In the genomic region with DNA sequence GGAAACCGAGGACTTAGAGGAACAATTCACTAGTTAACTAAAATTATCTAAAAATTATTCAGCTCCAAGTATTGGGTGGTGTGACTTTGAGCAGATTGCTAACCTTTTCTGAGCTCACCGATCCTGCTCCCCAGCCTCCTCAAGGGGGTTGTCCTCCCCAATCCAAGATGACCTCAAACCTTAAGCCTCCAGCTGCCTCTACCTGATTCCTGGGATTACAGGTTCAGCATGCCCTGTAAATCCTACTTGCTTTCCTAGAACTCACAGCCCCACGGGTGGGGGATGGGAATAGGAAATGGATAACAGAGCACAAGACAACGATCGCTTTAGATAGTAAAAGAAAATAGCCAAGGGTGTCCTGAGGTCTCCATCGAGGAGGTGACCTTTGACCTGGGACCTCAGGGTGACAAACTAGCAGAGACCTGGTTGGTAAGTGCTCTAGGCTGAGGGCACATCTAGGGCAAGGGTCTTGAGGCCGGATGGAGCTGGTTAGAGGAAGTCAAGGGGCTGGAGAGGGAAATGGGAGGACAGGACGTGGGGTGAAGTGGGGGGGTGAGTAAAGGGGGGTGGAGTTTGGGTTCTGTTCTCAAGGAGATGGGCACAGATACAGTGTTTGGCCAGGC, we compare ENCODE assay signal across 9 mouse cellular contexts. TPM values are rescaled to one million over a fixed set of nuclear protein-coding genes. Genes with fewer than 3 reads are reported as not detected.
DNase-seq lines count a peak whose midpoint lies in the region; ATAC-seq and TF ChIP-seq lines count a peak whose summit lies in the region.
"Had no signal": no experiment of that assay in that cellular context is flagged by ENCODE, and none has a peak within 500 bp of the region (broad histone marks: within the 10 kb centered on the region; RNA-seq: fewer than 3 reads in every experiment).

No protein-coding gene starts in this region.

- intact Hi-C loops in gastrocnemius, postnatal 14 days (cut with DNase I; ENCODE audit: low total_unique reads), result no loop called here

- H3K79me2 ChIP-seq in liver, adult 2 months (ENCODE audit: control insufficient read depth, insufficient read depth, low read length), result no peaks in the 10 kb centered on the region

- H3K4me3 ChIP-seq in liver, adult 2 months (ENCODE audit: insufficient read depth, low read depth, low read length), result no peak overlapping the region
- no peak overlapping the region for H3K4me3 ChIP-seq in kidney, embryonic 16.5 days (ENCODE audit: low read length)
- no peak overlapping the region for H3K4me3 ChIP-seq in neural tube, embryonic 13.5 days
- H3K4me3 ChIP-seq: erythroblast, embryonic 14.5 days had no signal

- H3K27me3 ChIP-seq in liver, adult 2 months (ENCODE audit: control insufficient read depth, insufficient read depth, low read length), result no peaks in the 10 kb centered on the region
- no peaks in the 10 kb centered on the region for H3K27me3 ChIP-seq in kidney, embryonic 16.5 days (ENCODE audit: insufficient read depth, low read length)
- no peaks in the 10 kb centered on the region for H3K27me3 ChIP-seq in neural tube, embryonic 13.5 days

- H3K4me1 ChIP-seq in liver, adult 2 months (ENCODE audit: control insufficient read depth, insufficient read depth, low read length), result peaks cover 14% of the 10 kb centered on the region
- peaks cover 64% of the 10 kb centered on the region for H3K4me1 ChIP-seq in kidney, embryonic 16.5 days (ENCODE audit: insufficient read depth, low read length)
- H3K4me1 ChIP-seq in neural tube, embryonic 13.5 days (replicated peaks), result peaks cover 35% of the 10 kb centered on the region

- TF ChIP-seq POLR2A in liver, adult 2 months (IDR thresholded peaks at IDR 0.05; ENCODE audit: extremely low read depth, insufficient read depth, low read length), result no peak

- H3K4me2 ChIP-seq in kidney, embryonic 16.5 days (replicated peaks; ENCODE audit: low read depth, low read length), result no peak overlapping the region
- no peak overlapping the region for H3K4me2 ChIP-seq in neural tube, embryonic 13.5 days

- WGBS in liver, adult 2 months, result 28% methylated on average over 8 of the region's 8 CpGs
- WGBS in kidney, embryonic 16.5 days, result 29% methylated on average over 8 of the region's 8 CpGs
- WGBS in neural tube, embryonic 13.5 days, result 61% methylated on average over 8 of the region's 8 CpGs

- no peak overlapping the region for H3K9ac ChIP-seq in liver, adult 2 months (ENCODE audit: low read depth, low read length)
- H3K9ac ChIP-seq in kidney, embryonic 16.5 days (replicated peaks; ENCODE audit: low read length), result peak overlapping the region; percentile 42
- H3K9ac ChIP-seq in neural tube, embryonic 13.5 days, result peak overlapping the region; percentile 41; the same call in 1 of the 2 replicates

- TF ChIP-seq CTCF in liver, adult 2 months (IDR thresholded peaks at IDR 0.05; ENCODE audit: low read depth, low read length), result no peak

- H3K9me3 ChIP-seq in kidney, embryonic 16.5 days (ENCODE audit: low read length), result no peaks in the 10 kb centered on the region
- H3K9me3 ChIP-seq in neural tube, embryonic 13.5 days, result no peaks in the 10 kb centered on the region

- peak overlapping the region; percentile 39 for H3K27ac ChIP-seq in liver, adult 2 months (replicated peaks; ENCODE audit: insufficient read depth, low read depth, low read length)
- peak overlapping the region; percentile 54 for H3K27ac ChIP-seq in kidney, embryonic 16.5 days (ENCODE audit: low read length)
- H3K27ac ChIP-seq in neural tube, embryonic 13.5 days (replicated peaks), result peak overlapping the region; percentile 54; the same call in 1 of the 2 replicates

- no peak; the same call in 1 of the 2 replicates for ATAC-seq in kidney, embryonic 16.5 days (ENCODE audit: low FRiP score, low TSS enrichment)
- ATAC-seq in neural tube, embryonic 13.5 days (ENCODE audit: low read depth), result 0 out of 2 replicates have a peak, but pooled peaks have one; percentile 4

- DNase-seq in liver, adult 2 months (ENCODE audit: extremely low read depth, low read depth, low spot score), result no peak
- DNase-seq in liver, result no peak
- peak; percentile 42 for DNase-seq in forelimb bud, embryonic 11.5 days (ENCODE audit: low read depth, low spot score)
- DNase-seq in cerebellum, adult 9-11 months, result no peak
- DNase-seq in gastrocnemius, postnatal 14 days, result no peak
- no peak for DNase-seq in frontal cortex, postnatal 36 days (ENCODE audit: low spot score in 2 of 2)

- H3K36me3 ChIP-seq in liver, adult 2 months (ENCODE audit: control insufficient read depth, insufficient read depth, low read length), result no peaks in the 10 kb centered on the region
- no peaks in the 10 kb centered on the region for H3K36me3 ChIP-seq in kidney, embryonic 16.5 days (ENCODE audit: insufficient read depth, low read length)
- no peaks in the 10 kb centered on the region for H3K36me3 ChIP-seq in neural tube, embryonic 13.5 days

RNA-seq across cellular contexts. Expression of a gene that starts 6.9 kb away (rescaled TPM):
- total RNA-seq in liver, adult 2 months (2014; rRNA removed), result 16.4 and 33.0 TPM in 2 replicates
- 19.2 and 33.0 TPM in 2 replicates for polyA plus RNA-seq in liver, adult 2 months (2012; rRNA removed)
- 139 and 151 TPM in 2 replicates for polyA plus RNA-seq in kidney, embryonic 16.5 days (2015; fragmentation: Nextera tagmentation; extraction: Ambion mirVana)
- 63.6 and 68.2 TPM in 2 replicates for polyA plus RNA-seq in neural tube, embryonic 13.5 days (2015; fragmentation: Nextera tagmentation; extraction: Ambion mirVana)
- 10 to 100 TPM; 12.5 to 17.3 TPM for total RNA-seq in gastrocnemius, postnatal 14 days (2021)

RNA-seq across cellular contexts. Expression of a gene that starts 24.8 kb away (rescaled TPM):
- not detected in 2 replicates for total RNA-seq in liver, adult 2 months (2014; rRNA removed)
- polyA plus RNA-seq in liver, adult 2 months (2012; rRNA removed), result 0.22 and 0.31 TPM in 2 replicates
- polyA plus RNA-seq in kidney, embryonic 16.5 days (2015; fragmentation: Nextera tagmentation; extraction: Ambion mirVana), result 19.6 and 22.1 TPM in 2 replicates
- 4.5 and 4.7 TPM in 2 replicates for polyA plus RNA-seq in neural tube, embryonic 13.5 days (2015; fragmentation: Nextera tagmentation; extraction: Ambion mirVana)
- 1 to 10 TPM; 5.9 to 6.0 TPM for total RNA-seq in gastrocnemius, postnatal 14 days (2021)
- polyA plus RNA-seq: erythroblast, embryonic 14.5 days had no signal

RNA-seq across cellular contexts. Expression of a gene that starts 42.3 kb away (rescaled TPM):
- 7.2 and 8.9 TPM in 2 replicates for total RNA-seq in liver, adult 2 months (2014; rRNA removed)
- 2.4 and 3.8 TPM in 2 replicates for polyA plus RNA-seq in liver, adult 2 months (2012; rRNA removed)
- polyA plus RNA-seq in kidney, embryonic 16.5 days (2015; fragmentation: Nextera tagmentation; extraction: Ambion mirVana), result 27.6 and 28.0 TPM in 2 replicates
- 45.5 TPM in 2 replicates for polyA plus RNA-seq in neural tube, embryonic 13.5 days (2015; fragmentation: Nextera tagmentation; extraction: Ambion mirVana)
- total RNA-seq in gastrocnemius, postnatal 14 days (2021), result 10 to 100 TPM; 11.9 to 13.8 TPM

RNA-seq across cellular contexts. Expression of a gene that starts 59.9 kb away (rescaled TPM):
- total RNA-seq in liver, adult 2 months (2014; rRNA removed), result 65.5 and 86.1 TPM in 2 replicates
- polyA plus RNA-seq in liver, adult 2 months (2012; rRNA removed), result 117 and 148 TPM in 2 replicates
- 158 and 159 TPM in 2 replicates for polyA plus RNA-seq in kidney, embryonic 16.5 days (2015; fragmentation: Nextera tagmentation; extraction: Ambion mirVana)
- 149 and 155 TPM in 2 replicates for polyA plus RNA-seq in neural tube, embryonic 13.5 days (2015; fragmentation: Nextera tagmentation; extraction: Ambion mirVana)
- 10 to 100 TPM; 45.8 to 49.1 TPM for total RNA-seq in gastrocnemius, postnatal 14 days (2021)
